Mouse (Mus musculus): ENCODE results near the gene Ptchd1. TPM values are rescaled to one million over a fixed set of nuclear protein-coding genes. Genes with fewer than 3 reads are reported as not detected.

Ptchd1 gene
- total RNA-seq (2014; rRNA removed) (0.07 TPM in 1 of 2 replicates, not detected in the other), polyA plus RNA-seq (2012; rRNA removed) (not detected in 2 replicates)

GRCm38 (mm10) chrX:155623701-155624281 lies at the start of gene Ptchd1:
TSS of gene Ptchd1 (minus strand) at chrX:155623814.
- TF ChIP-seq POLR2A (IDR thresholded peaks at IDR 0.05; ENCODE audit: extremely low read depth, insufficient read depth, low read length) (no peak), CTCF (IDR thresholded peaks at IDR 0.05; ENCODE audit: low read depth, low read length) (no peak)
- DNase-seq (ENCODE audit: extremely low read depth, low read depth, low spot score), result no peak
- Histone ChIP-seq H3K4me3 (ENCODE audit: insufficient read depth, low read depth, low read length) (peak within 1 kb of the TSS; percentile 27; the same call in 1 of the 2 replicates), H3K4me1 (ENCODE audit: control insufficient read depth, insufficient read depth, low read length) (no peaks in the 10 kb centered on the region), H3K9ac (ENCODE audit: low read depth, low read length) (no peak within 1 kb of the TSS), H3K79me2 (ENCODE audit: control insufficient read depth, insufficient read depth, low read length) (no peaks in the 10 kb centered on the region), H3K27ac (replicated peaks; ENCODE audit: insufficient read depth, low read depth, low read length) (no peak within 1 kb of the TSS), H3K27me3 (ENCODE audit: control insufficient read depth, insufficient read depth, low read length) (peaks cover 4% of the 10 kb centered on the region; the same call in 1 of the 2 replicates), H3K36me3 (ENCODE audit: control insufficient read depth, insufficient read depth, low read length) (no peaks in the 10 kb centered on the region)
- 2% methylated on average over 31 of the region's 34 CpGs for WGBS

- DNase-seq (ENCODE audit: extremely low read depth, low read depth, low spot score), result no peak
- TF ChIP-seq POLR2A (IDR thresholded peaks at IDR 0.05; ENCODE audit: extremely low read depth, insufficient read depth, low read length), result no peak
- no peak for TF ChIP-seq CTCF (IDR thresholded peaks at IDR 0.05; ENCODE audit: low read depth, low read length)
- WGBS, result 69% methylated on average over 1 of the region's 1 CpGs
- Histone ChIP-seq H3K4me1 (ENCODE audit: control insufficient read depth, insufficient read depth, low read length) (no peaks in the 10 kb centered on the region), H3K9ac (ENCODE audit: low read depth, low read length) (no peak overlapping the region), H3K4me3 (ENCODE audit: insufficient read depth, low read depth, low read length) (no peak overlapping the region), H3K27me3 (ENCODE audit: control insufficient read depth, insufficient read depth, low read length) (no peaks in the 10 kb centered on the region), H3K79me2 (ENCODE audit: control insufficient read depth, insufficient read depth, low read length) (no peaks in the 10 kb centered on the region), H3K27ac (replicated peaks; ENCODE audit: insufficient read depth, low read depth, low read length) (no peak overlapping the region), H3K36me3 (ENCODE audit: control insufficient read depth, insufficient read depth, low read length) (no peaks in the 10 kb centered on the region)
Measured at GRCm38 (mm10) chrX:155657971-155658370, 34.4 kb upstream of the Ptchd1 start.

- H3K36me3 ChIP-seq (ENCODE audit: control insufficient read depth, insufficient read depth, low read length), result no peaks in the 10 kb centered on the region
- no peaks in the 10 kb centered on the region for H3K4me1 ChIP-seq (ENCODE audit: control insufficient read depth, insufficient read depth, low read length)
- no peaks in the 10 kb centered on the region for H3K79me2 ChIP-seq (ENCODE audit: control insufficient read depth, insufficient read depth, low read length)
- 78% methylated on average over 3 of the region's 3 CpGs for WGBS
- no peaks in the 10 kb centered on the region for H3K27me3 ChIP-seq (ENCODE audit: control insufficient read depth, insufficient read depth, low read length)
- no peak for DNase-seq (ENCODE audit: extremely low read depth, low read depth, low spot score)
- H3K9ac ChIP-seq (ENCODE audit: low read depth, low read length), result no peak overlapping the region
- no peak overlapping the region for H3K4me3 ChIP-seq (ENCODE audit: insufficient read depth, low read depth, low read length)
- no peak overlapping the region for H3K27ac ChIP-seq (replicated peaks; ENCODE audit: insufficient read depth, low read depth, low read length)
- TF ChIP-seq POLR2A (IDR thresholded peaks at IDR 0.05; ENCODE audit: extremely low read depth, insufficient read depth, low read length), result no peak
- TF ChIP-seq CTCF (IDR thresholded peaks at IDR 0.05; ENCODE audit: low read depth, low read length), result no peak
Measured at GRCm38 (mm10) chrX:155645975-155646374, 22.4 kb upstream of the Ptchd1 start.

GRCm38 (mm10) chrX:155643975-155644374 lies 20.4 kb upstream of the Ptchd1 start:
- Histone ChIP-seq H3K9ac (ENCODE audit: low read depth, low read length) (no peak overlapping the region), H3K79me2 (ENCODE audit: control insufficient read depth, insufficient read depth, low read length) (no peaks in the 10 kb centered on the region), H3K27ac (replicated peaks; ENCODE audit: insufficient read depth, low read depth, low read length) (no peak overlapping the region), H3K4me3 (ENCODE audit: insufficient read depth, low read depth, low read length) (no peak overlapping the region), H3K27me3 (ENCODE audit: control insufficient read depth, insufficient read depth, low read length) (no peaks in the 10 kb centered on the region), H3K36me3 (ENCODE audit: control insufficient read depth, insufficient read depth, low read length) (no peaks in the 10 kb centered on the region), H3K4me1 (ENCODE audit: control insufficient read depth, insufficient read depth, low read length) (no peaks in the 10 kb centered on the region)
- DNase-seq (ENCODE audit: extremely low read depth, low read depth, low spot score), result peak; percentile 0
- WGBS, result 6% methylated on average over 1 of the region's 1 CpGs
- TF ChIP-seq CTCF (IDR thresholded peaks at IDR 0.05; ENCODE audit: low read depth, low read length), result 0 out of 2 replicates have a peak, but pooled peaks have one; percentile 14
- TF ChIP-seq POLR2A (IDR thresholded peaks at IDR 0.05; ENCODE audit: extremely low read depth, insufficient read depth, low read length), result no peak

- Histone ChIP-seq H3K4me1 (ENCODE audit: control insufficient read depth, insufficient read depth, low read length) (no peaks in the 10 kb centered on the region), H3K27me3 (ENCODE audit: control insufficient read depth, insufficient read depth, low read length) (peaks cover 4% of the 10 kb centered on the region; the same call in 1 of the 2 replicates), H3K4me3 (ENCODE audit: insufficient read depth, low read depth, low read length) (no peak overlapping the region), H3K9ac (ENCODE audit: low read depth, low read length) (no peak overlapping the region), H3K27ac (replicated peaks; ENCODE audit: insufficient read depth, low read depth, low read length) (no peak overlapping the region), H3K79me2 (ENCODE audit: control insufficient read depth, insufficient read depth, low read length) (no peaks in the 10 kb centered on the region), H3K36me3 (ENCODE audit: control insufficient read depth, insufficient read depth, low read length) (no peaks in the 10 kb centered on the region)
- no peak for DNase-seq (ENCODE audit: extremely low read depth, low read depth, low spot score)
- TF ChIP-seq POLR2A (IDR thresholded peaks at IDR 0.05; ENCODE audit: extremely low read depth, insufficient read depth, low read length), result no peak
- TF ChIP-seq CTCF (IDR thresholded peaks at IDR 0.05; ENCODE audit: low read depth, low read length), result no peak
- 4% methylated on average over 13 of the region's 13 CpGs for WGBS
Measured at GRCm38 (mm10) chrX:155625671-155626196, 2.1 kb upstream of the Ptchd1 start.

- no peak overlapping the region for H3K4me3 ChIP-seq (ENCODE audit: insufficient read depth, low read depth, low read length)
- no peak for DNase-seq (ENCODE audit: extremely low read depth, low read depth, low spot score)
- H3K27me3 ChIP-seq (ENCODE audit: control insufficient read depth, insufficient read depth, low read length), result peaks cover 4% of the 10 kb centered on the region; the same call in 1 of the 2 replicates
- TF ChIP-seq CTCF (IDR thresholded peaks at IDR 0.05; ENCODE audit: low read depth, low read length) (no peak), POLR2A (IDR thresholded peaks at IDR 0.05; ENCODE audit: extremely low read depth, insufficient read depth, low read length) (no peak)
- no peak overlapping the region for H3K9ac ChIP-seq (ENCODE audit: low read depth, low read length)
- H3K4me1 ChIP-seq (ENCODE audit: control insufficient read depth, insufficient read depth, low read length), result no peaks in the 10 kb centered on the region
- H3K36me3 ChIP-seq (ENCODE audit: control insufficient read depth, insufficient read depth, low read length), result no peaks in the 10 kb centered on the region
- WGBS, result 2% methylated on average over 14 of the region's 15 CpGs
- H3K27ac ChIP-seq (replicated peaks; ENCODE audit: insufficient read depth, low read depth, low read length), result no peak overlapping the region
- H3K79me2 ChIP-seq (ENCODE audit: control insufficient read depth, insufficient read depth, low read length), result no peaks in the 10 kb centered on the region
Measured at GRCm38 (mm10) chrX:155624895-155625294, 1.3 kb upstream of the Ptchd1 start.

All from liver, adult 2 months (tissue).